8 mouse cellular contexts compared by ENCODE assay signal in the genomic region with DNA sequence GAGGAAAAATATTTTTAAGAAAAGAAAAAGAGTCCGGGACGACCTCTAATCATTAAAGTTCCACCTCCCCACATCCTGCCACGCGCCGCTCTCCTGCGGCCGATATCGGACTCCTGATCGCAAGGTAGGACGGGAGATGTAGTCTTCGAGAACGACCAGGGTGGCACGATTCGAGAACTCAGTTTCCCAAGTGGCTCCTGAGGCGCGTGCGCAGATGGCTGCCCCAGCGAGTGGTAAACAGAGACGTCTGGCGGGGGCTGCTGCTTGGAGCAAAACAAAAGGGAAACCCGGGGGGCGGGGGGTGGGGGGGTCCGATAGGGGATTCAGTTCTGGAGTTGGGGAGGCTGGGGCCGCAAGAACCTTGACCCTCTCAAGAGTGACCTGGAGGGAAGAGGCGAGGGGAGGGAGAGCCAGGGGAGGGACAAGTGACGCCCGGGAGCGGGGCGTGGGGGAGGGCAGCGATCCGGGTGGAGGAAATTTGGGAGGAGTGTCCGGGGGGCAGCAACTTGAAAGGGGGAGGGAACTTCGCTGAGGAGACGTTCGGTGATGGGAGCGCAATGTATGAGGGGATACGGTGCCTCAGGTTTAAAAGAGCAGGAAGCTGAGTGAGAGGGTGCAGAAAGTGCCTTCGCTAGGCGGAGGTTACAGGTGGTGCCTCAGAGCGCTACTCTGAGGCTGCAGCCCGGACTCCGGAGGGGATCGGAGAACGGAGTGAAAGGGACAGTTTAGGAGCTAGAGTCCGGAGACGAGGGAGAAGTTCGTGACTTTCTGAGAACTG. TPM values are rescaled to one million over a fixed set of nuclear protein-coding genes. Genes with fewer than 3 reads are reported as not detected.
DNase-seq lines count a peak whose midpoint lies in the region; ATAC-seq and TF ChIP-seq lines count a peak whose summit lies in the region.

A gene (plus strand): TSS at position 577 of the 778 bp plus-strand sequence.

- peak within 1 kb of the TSS; percentile 73 for H3K27ac ChIP-seq in heart, embryonic 12.5 days (ENCODE audit: poor library complexity, severe bottlenecking)
- peak within 1 kb of the TSS; percentile 73 for H3K27ac ChIP-seq in kidney, postnatal 0 days
- 0 out of 2 replicates have a peak within 1 kb of the TSS, but pooled peaks have one; percentile 16 for H3K27ac ChIP-seq in liver, embryonic 11.5 days (ENCODE audit: low read depth, low read length)
- peak within 1 kb of the TSS; percentile 63 for H3K27ac ChIP-seq in stomach, embryonic 15.5 days

- H3K9ac ChIP-seq in heart, embryonic 12.5 days, result peak within 1 kb of the TSS; percentile 73
- H3K9ac ChIP-seq in kidney, postnatal 0 days (ENCODE audit: low read depth, low read length), result peak within 1 kb of the TSS; percentile 59
- H3K9ac ChIP-seq in liver, embryonic 11.5 days (ENCODE audit: low read depth, low read length), result peak within 1 kb of the TSS; percentile 71
- peak within 1 kb of the TSS; percentile 48 for H3K9ac ChIP-seq in stomach, embryonic 15.5 days

- peak within 1 kb of the TSS; percentile 60 for H3K4me3 ChIP-seq in heart, embryonic 12.5 days
- H3K4me3 ChIP-seq in kidney, postnatal 0 days (replicated peaks; ENCODE audit: low read depth, low read length), result peak within 1 kb of the TSS; percentile 51
- H3K4me3 ChIP-seq in liver, embryonic 11.5 days (ENCODE audit: low read depth, low read length), result peak within 1 kb of the TSS; percentile 52
- H3K4me3 ChIP-seq in stomach, embryonic 15.5 days (replicated peaks), result peak within 1 kb of the TSS; percentile 54

- H3K27me3 ChIP-seq in heart, embryonic 12.5 days (replicated peaks), result 0 out of 2 replicates have a peak, but pooled peaks cover 5% of the 10 kb centered on the region
- H3K27me3 ChIP-seq in kidney, postnatal 0 days (ENCODE audit: insufficient read depth, low read length), result no peaks in the 10 kb centered on the region
- H3K27me3 ChIP-seq in liver, embryonic 11.5 days (replicated peaks; ENCODE audit: control insufficient read depth, insufficient read depth, low read length), result no peaks in the 10 kb centered on the region; the same call in 1 of the 2 replicates
- H3K27me3 ChIP-seq in stomach, embryonic 15.5 days (replicated peaks), result no peaks in the 10 kb centered on the region

- peak; percentile 96 for ATAC-seq in erythroid progenitor cell, adult 5-6 weeks (replicated peaks; ENCODE audit: low FRiP score, poor library complexity, severe bottlenecking)
- peak; percentile 90 for ATAC-seq in heart, embryonic 12.5 days (ENCODE audit: insufficient number of reproducible peaks, low FRiP score)
- peak; percentile 88 for ATAC-seq in kidney, postnatal 0 days (replicated peaks; ENCODE audit: low FRiP score, low read depth)
- ATAC-seq in liver, embryonic 11.5 days (replicated peaks; ENCODE audit: low FRiP score), result peak; percentile 92
- peak; percentile 94 for ATAC-seq in stomach, embryonic 15.5 days (ENCODE audit: insufficient read depth, low FRiP score, low read depth)

- TF ChIP-seq CTCF in kidney, postnatal 0 days (IDR thresholded peaks at IDR 0.05; ENCODE audit: low read depth), result no peak

- DNase-seq in CD4-positive helper T cell, adult 2 months (ENCODE audit: low read depth, low spot score), result peak; percentile 90
- DNase-seq in brain, embryonic 18.5 days (ENCODE audit: low read depth, low spot score), result peak; percentile 77
- peak; percentile 93 for DNase-seq in kidney, postnatal 0 days (ENCODE audit: low spot score)
- peak; percentile 78 for DNase-seq in liver, embryonic 11.5 days (ENCODE audit: low spot score)
- DNase-seq in natural killer cell, adult 2 months (ENCODE audit: low spot score in 2 of 2), result peak; percentile 72 to 81

- peaks cover 12% of the 10 kb centered on the region for H3K36me3 ChIP-seq in heart, embryonic 12.5 days
- no peaks in the 10 kb centered on the region for H3K36me3 ChIP-seq in kidney, postnatal 0 days (ENCODE audit: insufficient read depth, low read length)
- no peaks in the 10 kb centered on the region for H3K36me3 ChIP-seq in liver, embryonic 11.5 days (ENCODE audit: control insufficient read depth, insufficient read depth, low read length)
- no peaks in the 10 kb centered on the region for H3K36me3 ChIP-seq in stomach, embryonic 15.5 days

- 19% methylated on average over 47 of the region's 47 CpGs for WGBS in heart, embryonic 12.5 days
- WGBS in kidney, postnatal 0 days, result 30% methylated on average over 47 of the region's 47 CpGs
- WGBS in liver, embryonic 11.5 days, result 13% methylated on average over 46 of the region's 47 CpGs
- 17% methylated on average over 47 of the region's 47 CpGs for WGBS in stomach, embryonic 15.5 days

- peak within 1 kb of the TSS; percentile 77 for H3K4me2 ChIP-seq in heart, embryonic 12.5 days
- peak within 1 kb of the TSS; percentile 71 for H3K4me2 ChIP-seq in kidney, postnatal 0 days (ENCODE audit: low read length)
- H3K4me2 ChIP-seq in liver, embryonic 11.5 days, result peak within 1 kb of the TSS; percentile 66
- H3K4me2 ChIP-seq in stomach, embryonic 15.5 days, result peak within 1 kb of the TSS; percentile 71

- no peaks in the 10 kb centered on the region for H3K9me3 ChIP-seq in heart, embryonic 12.5 days (replicated peaks)
- H3K9me3 ChIP-seq in kidney, postnatal 0 days (replicated peaks; ENCODE audit: low read length), result no peaks in the 10 kb centered on the region
- no peaks in the 10 kb centered on the region for H3K9me3 ChIP-seq in liver, embryonic 11.5 days (ENCODE audit: control insufficient read depth, low read length)
- no peaks in the 10 kb centered on the region for H3K9me3 ChIP-seq in stomach, embryonic 15.5 days

- 0 out of 2 replicates have a peak, but pooled peaks cover 3% of the 10 kb centered on the region for H3K4me1 ChIP-seq in heart, embryonic 12.5 days (replicated peaks)
- no peaks in the 10 kb centered on the region for H3K4me1 ChIP-seq in kidney, postnatal 0 days (replicated peaks; ENCODE audit: insufficient read depth, low read length)
- no peaks in the 10 kb centered on the region; the same call in 1 of the 2 replicates for H3K4me1 ChIP-seq in liver, embryonic 11.5 days (replicated peaks; ENCODE audit: control insufficient read depth, insufficient read depth, low read length)
- H3K4me1 ChIP-seq in stomach, embryonic 15.5 days, result no peaks in the 10 kb centered on the region

RNA-seq across cellular contexts. Expression of the gene that starts here (rescaled TPM):
- 11.7 and 13.3 TPM in 2 replicates for total RNA-seq in erythroid progenitor cell, adult 5-6 weeks (2015; ENCODE audit: low replicate concordance)
- 18.2 and 27.3 TPM in 2 replicates for total RNA-seq in erythroid progenitor cell, adult 5-6 weeks (2017; ENCODE audit: low replicate concordance)
- 1.4 and 1.7 TPM in 2 replicates for polyA plus RNA-seq in heart, embryonic 12.5 days (2016; fragmentation: Nextera tagmentation; extraction: Ambion mirVana)
- 2.8 and 2.9 TPM in 2 replicates for polyA plus RNA-seq in kidney, postnatal 0 days (2015; fragmentation: Nextera tagmentation; extraction: Ambion mirVana)
- polyA plus RNA-seq in liver, embryonic 11.5 days (2014; fragmentation: Nextera tagmentation; extraction: Ambion mirVana), result 2.0 and 2.5 TPM in 2 replicates
- 2.1 TPM in 2 replicates for polyA plus RNA-seq in stomach, embryonic 15.5 days (2015; fragmentation: Nextera tagmentation; extraction: Ambion mirVana)

Comparison
In these comparisons a context has a peak if more than half of its experiments do, and no peak if none do; other contexts are left out.
1. Peak in every context shown above with its lines: DNase-seq, ATAC-seq, H3K4me3 ChIP-seq and H3K27ac ChIP-seq.
2. H3K27ac ChIP-seq: peak in every context shown above with its lines; median percentile 73 in heart, embryonic 12.5 days; 73 in kidney, postnatal 0 days; 63 in stomach, embryonic 15.5 days; 16 in liver, embryonic 11.5 days.